Mouse (Mus musculus): ENCODE measurements around the gene Gng2. TPM values are rescaled to one million over a fixed set of nuclear protein-coding genes. Genes with fewer than 3 reads are reported as not detected.

Gng2 gene
- polyA plus RNA-seq, 1 experiment from 2014 or later = 77.6 TPM

DNA sequence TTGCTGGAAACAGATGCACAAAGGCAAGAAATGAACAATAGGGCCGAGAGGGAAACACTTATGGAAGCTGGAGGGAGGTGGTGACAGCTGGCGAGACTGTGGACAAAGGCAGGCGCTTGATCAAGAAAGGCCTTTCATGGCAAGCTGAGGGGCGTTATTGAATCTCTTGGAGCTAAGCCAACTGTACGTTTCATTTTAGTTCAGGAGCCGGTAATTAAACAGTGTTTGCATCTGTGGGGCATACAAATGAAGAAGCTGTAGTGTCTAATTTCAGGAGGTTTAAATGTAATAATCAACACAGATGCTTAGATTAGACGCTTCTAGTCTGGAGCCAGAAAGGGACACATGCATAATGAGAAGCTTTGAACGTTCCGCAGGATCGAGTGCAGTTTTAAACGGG lies 151.9 kb downstream of the Gng2 start:
- Histone ChIP-seq H3K27me3 (no peaks in the 10 kb centered on the region), H3K9me3 (no peaks in the 10 kb centered on the region), H3K4me3 (no peak overlapping the region), H3K9ac (no peak overlapping the region), H3K4me1 (peaks cover 8% of the 10 kb centered on the region; the same call in 1 of the 2 replicates), H3K4me2 (replicated peaks) (no peak overlapping the region), H3K36me3 (peaks cover 12% of the 10 kb centered on the region), H3K27ac (no peak overlapping the region)
- WGBS = 68% methylated on average over 11 of the region's 11 CpGs
- no peak for ATAC-seq (ENCODE audit: insufficient number of reproducible peaks, insufficient read depth, low FRiP score, low TSS enrichment)

DNA sequence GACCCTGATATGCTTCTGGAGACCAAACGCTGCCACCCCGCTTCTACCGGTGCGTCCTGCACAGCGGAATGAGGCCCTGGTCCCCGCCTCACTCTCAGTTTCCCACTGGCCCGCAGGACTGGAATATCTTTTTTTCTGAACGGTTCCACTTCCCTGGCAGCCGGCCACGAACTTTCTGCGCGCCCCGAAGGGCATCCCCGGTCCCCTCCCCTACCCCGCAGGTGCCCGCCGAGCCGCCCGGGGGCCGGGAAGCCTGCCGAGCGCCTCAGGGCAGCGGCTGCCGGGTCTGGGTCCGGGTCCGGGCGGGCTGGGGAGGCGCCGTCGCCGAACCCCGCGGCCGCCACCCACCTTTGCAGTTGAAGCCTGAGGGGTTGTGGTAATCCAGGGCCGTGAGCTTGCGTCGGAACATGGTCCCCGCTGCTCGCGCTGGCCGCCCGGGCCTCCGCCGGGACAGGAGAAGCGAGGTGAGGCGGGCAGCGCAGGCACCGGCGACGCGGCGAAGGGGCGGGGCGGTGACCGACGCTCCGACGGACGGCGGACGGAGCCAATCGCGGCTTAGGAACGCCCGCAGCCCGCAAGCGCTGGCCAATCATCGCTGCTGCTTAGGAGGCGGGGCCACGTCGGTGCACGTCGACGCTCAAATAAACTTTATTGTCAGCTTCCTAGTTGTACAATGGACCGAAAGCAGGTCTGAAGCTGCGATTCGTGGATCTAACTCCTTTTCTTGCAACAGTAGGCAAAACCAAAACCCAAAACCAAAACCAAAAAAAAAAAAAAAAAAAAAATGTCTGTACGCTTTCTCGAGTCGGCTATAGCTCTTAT lies 153.9 kb downstream of the Gng2 start, which contains the start of gene Rtraf:
Gene Rtraf, minus strand, starts transcription at position 504 of the 822 bp plus-strand sequence.
- H3K27me3 ChIP-seq = no peaks in the 10 kb centered on the region

More for the DNA sequence above, 153.9 kb downstream of the Gng2 start, which contains the start of gene Rtraf:
- Histone ChIP-seq H3K27ac (peak within 1 kb of the TSS; percentile 73), H3K9me3 (no peaks in the 10 kb centered on the region), H3K4me2 (replicated peaks) (peak within 1 kb of the TSS; percentile 75), H3K4me1 (peaks cover 8% of the 10 kb centered on the region; the same call in 1 of the 2 replicates), H3K9ac (peak within 1 kb of the TSS; percentile 95), H3K36me3 (peaks cover 24% of the 10 kb centered on the region), H3K4me3 (peak within 1 kb of the TSS; percentile 96)
- WGBS = under 1% methylated on average over 80 of the region's 80 CpGs
- ATAC-seq (ENCODE audit: insufficient number of reproducible peaks, insufficient read depth, low FRiP score, low TSS enrichment) = peak; percentile 94

Other genes with a start within 250 kb of the Gng2 start
- 85.7 and 87.2 TPM in 2 replicates for gene Nid2, start 226.4 kb downstream of the Gng2 start, polyA plus RNA-seq (2016; fragmentation: Nextera tagmentation; extraction: Ambion mirVana)
- 228 and 237 TPM in 2 replicates for gene Rtraf, start 153.8 kb downstream of the Gng2 start, polyA plus RNA-seq (2016; fragmentation: Nextera tagmentation; extraction: Ambion mirVana)
- gene Saysd1, start 160.9 kb upstream of the Gng2 start, polyA plus RNA-seq (2016; fragmentation: Nextera tagmentation; extraction: Ambion mirVana) = 11.0 and 11.5 TPM in 2 replicates
- gene Kcnk5, start 204.2 kb upstream of the Gng2 start, polyA plus RNA-seq (2016; fragmentation: Nextera tagmentation; extraction: Ambion mirVana) = 6.5 and 6.9 TPM in 2 replicates